ENCODE assay signal across 8 mouse cellular contexts in genomic region chr17:12724767-12725744, GRCm38 (mm10). TPM values are rescaled to one million over a fixed set of nuclear protein-coding genes. Genes with fewer than 3 reads are reported as not detected.
DNase-seq lines count a peak whose midpoint lies in the region; ATAC-seq and TF ChIP-seq lines count a peak whose summit lies in the region.

No protein-coding gene starts in this region.

- H3K9ac ChIP-seq in kidney, embryonic 14.5 days (ENCODE audit: low read depth, low read length): no peak overlapping the region
- H3K9ac ChIP-seq in lung, embryonic 16.5 days (ENCODE audit: low read length): peak overlapping the region; percentile 18; the same call in 1 of the 2 replicates

- H3K27ac ChIP-seq in layer of hippocampus, adult 2 months: peak overlapping the region; percentile 61; the same call in 1 of the 2 replicates
- H3K27ac ChIP-seq in kidney, embryonic 14.5 days (ENCODE audit: low read depth, low read length): peak overlapping the region; percentile 91
- H3K27ac ChIP-seq in lung, embryonic 16.5 days (ENCODE audit: low read length): peak overlapping the region; percentile 93

- WGBS in kidney, embryonic 14.5 days: 40% methylated on average over 6 of the region's 6 CpGs
- 16% methylated on average over 6 of the region's 6 CpGs for WGBS in lung, embryonic 16.5 days

- H3K9me3 ChIP-seq in kidney, embryonic 14.5 days (ENCODE audit: control insufficient read depth, low read length): no peaks in the 10 kb centered on the region
- no peaks in the 10 kb centered on the region for H3K9me3 ChIP-seq in lung, embryonic 16.5 days (ENCODE audit: control insufficient read depth, low read length)

- no peak for TF ChIP-seq CTCF in layer of hippocampus, adult 2 months (conservative IDR thresholded peaks at IDR 0.05)

- peak; percentile 28; the same call in 1 of the 2 replicates for ATAC-seq in common myeloid progenitor, adult 5-6 weeks (replicated peaks; ENCODE audit: low read depth, poor library complexity, severe bottlenecking)
- ATAC-seq in kidney, embryonic 14.5 days (ENCODE audit: low FRiP score, low TSS enrichment): peak; percentile 72
- peak; percentile 65 for ATAC-seq in lung, embryonic 16.5 days (ENCODE audit: low read depth)
- no peak for ATAC-seq in granulocyte monocyte progenitor cell, adult 5-6 weeks (replicated peaks; ENCODE audit: poor library complexity, severe bottlenecking)

- H3K36me3 ChIP-seq in kidney, embryonic 14.5 days (ENCODE audit: control insufficient read depth, insufficient read depth, low read length): peaks cover 24% of the 10 kb centered on the region
- no peaks in the 10 kb centered on the region for H3K36me3 ChIP-seq in lung, embryonic 16.5 days (ENCODE audit: control insufficient read depth, insufficient read depth, low read length)

- DNase-seq in layer of hippocampus, adult 2 months (ENCODE audit: low spot score in 2 of 2): no peak
- no peak for DNase-seq in layer of hippocampus, adult 9-10 months (ENCODE audit: low spot score)
- DNase-seq in heart, adult 8-10 months (ENCODE audit: low spot score): peak; percentile 73
- no peak for DNase-seq in retina, embryonic 14.5 days (ENCODE audit: low spot score)

- H3K27me3 ChIP-seq in kidney, embryonic 14.5 days (ENCODE audit: control insufficient read depth, insufficient read depth, low read length): no peaks in the 10 kb centered on the region
- no peaks in the 10 kb centered on the region for H3K27me3 ChIP-seq in lung, embryonic 16.5 days (ENCODE audit: control insufficient read depth, insufficient read depth, low read depth, low read length)

- peaks cover 41% of the 10 kb centered on the region for H3K4me1 ChIP-seq in kidney, embryonic 14.5 days (ENCODE audit: control insufficient read depth, insufficient read depth, low read length)
- peaks cover 39% of the 10 kb centered on the region for H3K4me1 ChIP-seq in lung, embryonic 16.5 days (replicated peaks; ENCODE audit: control insufficient read depth, insufficient read depth, low read length)

- no peak overlapping the region for H3K4me3 ChIP-seq in layer of hippocampus, adult 2 months
- no peak overlapping the region for H3K4me3 ChIP-seq in kidney, embryonic 14.5 days (ENCODE audit: low read length)
- no peak overlapping the region for H3K4me3 ChIP-seq in lung, embryonic 16.5 days (ENCODE audit: low read length)

- no peak overlapping the region for H3K4me2 ChIP-seq in kidney, embryonic 14.5 days (replicated peaks; ENCODE audit: low read depth, low read length)
- H3K4me2 ChIP-seq in lung, embryonic 16.5 days (ENCODE audit: low read depth, low read length): no peak overlapping the region

RNA-seq across cellular contexts. Expression of gene Igf2r, which starts 44.4 kb away (rescaled TPM):
- total RNA-seq in layer of hippocampus, adult 2 months (2021): 10 to 100 TPM; 27.9 to 30.3 TPM
- 5.8 and 7.3 TPM in 2 replicates for total RNA-seq in common myeloid progenitor, adult 5-6 weeks (2017)
- 100 to 1,000 TPM; 103 to 124 (median 118) TPM for total RNA-seq in heart, adult 8-10 months (2022)
- polyA plus RNA-seq in kidney, embryonic 14.5 days (2014; fragmentation: Nextera tagmentation; extraction: Ambion mirVana): 20.7 and 37.8 TPM in 2 replicates
- 59.0 and 64.4 TPM in 2 replicates for polyA plus RNA-seq in lung, embryonic 16.5 days (2015; fragmentation: Nextera tagmentation; extraction: Ambion mirVana)
- 0.04 and 0.73 TPM in 2 replicates for total RNA-seq in granulocyte monocyte progenitor cell, adult 5-6 weeks (2014; fragmentation: Nextera tagmentation)
- total RNA-seq in granulocyte monocyte progenitor cell, adult 5-6 weeks (2017): 0.78 and 1.5 TPM in 2 replicates

RNA-seq across cellular contexts. Expression of gene Slc22a1, which starts 49.4 kb away (rescaled TPM):
- total RNA-seq in layer of hippocampus, adult 2 months (2021): not detected
- not detected in 2 replicates for total RNA-seq in common myeloid progenitor, adult 5-6 weeks (2017)
- 10 to 100 TPM in 3 of 4 experiments, 1 to 10 TPM in 1; 9.5 to 26.9 (median 14.3) TPM for total RNA-seq in heart, adult 8-10 months (2022)
- polyA plus RNA-seq in kidney, embryonic 14.5 days (2014; fragmentation: Nextera tagmentation; extraction: Ambion mirVana): 0.63 and 1.2 TPM in 2 replicates
- polyA plus RNA-seq in lung, embryonic 16.5 days (2015; fragmentation: Nextera tagmentation; extraction: Ambion mirVana): 9.1 and 12.7 TPM in 2 replicates
- total RNA-seq in granulocyte monocyte progenitor cell, adult 5-6 weeks (2014; fragmentation: Nextera tagmentation): not detected in 2 replicates
- total RNA-seq in granulocyte monocyte progenitor cell, adult 5-6 weeks (2017): not detected in 2 replicates

Comparison
In these comparisons a context has a peak if more than half of its experiments do, and no peak if none do; other contexts are left out.
1. RNA of gene Slc22a1, which starts 49.4 kb away (total RNA-seq): 9.5 to 26.9 TPM in heart, adult 8-10 months; not detected in layer of hippocampus, adult 2 months, not detected in common myeloid progenitor, adult 5-6 weeks and not detected in granulocyte monocyte progenitor cell, adult 5-6 weeks; every median in the first group is over 4 times any median in the second.
2. Peak in every context shown above with its lines, with median percentiles within 50 percentile points of each other: H3K27ac ChIP-seq.